Comparison of ENCODE assay signal across 22 mouse cellular contexts in genomic region chr10:78284812-78285211, GRCm38 (mm10).
"Had no signal": no experiment of that assay in that cellular context is flagged by ENCODE, and none has a peak within 500 bp of the region (broad histone marks: within the 10 kb centered on the region; RNA-seq: fewer than 3 reads in every experiment).

No protein-coding gene starts in this region.

- H3K9me3 ChIP-seq: heart, embryonic 10.5 days; heart, embryonic 12.5 days; hindbrain, embryonic 13.5 days; hindbrain, embryonic 15.5 days; kidney, embryonic 15.5 days; limb, embryonic 13.5 days; limb, embryonic 15.5 days had no signal

- ATAC-seq: hindbrain, postnatal 0 days; intestine, embryonic 16.5 days had no signal

- H3K27me3 ChIP-seq: heart, embryonic 12.5 days; hindbrain, embryonic 13.5 days; hindbrain, embryonic 15.5 days; kidney, embryonic 15.5 days; limb, embryonic 13.5 days; limb, embryonic 15.5 days had no signal

- DNase-seq: gastrocnemius, postnatal 14 days; gastrocnemius, postnatal 36 days; heart, adult 18-20 months; heart, postnatal 10 days; heart, postnatal 4 days; kidney, adult 11 months; kidney, adult 9 months; kidney, postnatal 14 days; kidney, postnatal 36 days; layer of hippocampus, adult 9-11 months; layer of hippocampus, postnatal 36 days; left cerebral cortex, postnatal 4 days had no signal

- H3K4me2 ChIP-seq: heart, embryonic 12.5 days; hindbrain, embryonic 13.5 days; hindbrain, embryonic 15.5 days; kidney, embryonic 15.5 days; limb, embryonic 13.5 days; limb, embryonic 15.5 days had no signal

- H3K4me3 ChIP-seq: heart, embryonic 10.5 days; heart, embryonic 12.5 days; hindbrain, embryonic 13.5 days; hindbrain, embryonic 15.5 days; kidney, embryonic 15.5 days; limb, embryonic 13.5 days; limb, embryonic 15.5 days had no signal

- H3K27ac ChIP-seq: heart, embryonic 10.5 days; hindbrain, embryonic 13.5 days; hindbrain, embryonic 15.5 days; hindbrain, postnatal 0 days; kidney, embryonic 15.5 days; kidney, postnatal 0 days; limb, embryonic 13.5 days; limb, embryonic 15.5 days had no signal

- H3K9ac ChIP-seq: heart, embryonic 12.5 days; hindbrain, embryonic 13.5 days; hindbrain, embryonic 15.5 days; kidney, embryonic 15.5 days; limb, embryonic 13.5 days; limb, embryonic 15.5 days had no signal

- H3K4me1 ChIP-seq: hindbrain, embryonic 13.5 days; hindbrain, embryonic 15.5 days; limb, embryonic 13.5 days; limb, embryonic 15.5 days had no signal
